Mouse (Mus musculus) ES-Bruce4 (cell line): Measurements from ENCODE around the gene Gm5269. TPM values are rescaled to one million over a fixed set of nuclear protein-coding genes. Genes with fewer than 3 reads are reported as not detected.

Experiments
- H3K27ac ChIP-seq: 2 replicates; pipeline ENCODE4 v1.5.1; 2012; ENCODE audit warnings: low read length, inconsistent platforms; ENCODE audit not compliant: insufficient read depth
- H3K27me3 ChIP-seq: 2 replicates; pipeline ENCODE4 v1.6.1; 2012; ENCODE audit warnings: mild to moderate bottlenecking, low read length, inconsistent platforms; ENCODE audit not compliant: control insufficient read depth, poor library complexity, insufficient read depth, severe bottlenecking
- H3K36me3 ChIP-seq: 2 replicates; pipeline ENCODE4 v1.6.1; 2012; ENCODE audit warnings: inconsistent platforms, mild to moderate bottlenecking, low read length, moderate library complexity; ENCODE audit not compliant: control insufficient read depth, poor library complexity, insufficient read depth, severe bottlenecking
- H3K4me1 ChIP-seq: one replicate; pipeline ENCODE4 v1.8.1; 2011; ENCODE audit warnings: low read length; ENCODE audit not compliant: control insufficient read depth, insufficient read depth
- H3K4me3 ChIP-seq: 2 replicates; pipeline ENCODE4 v1.5.1; 2011; ENCODE audit warnings: low read depth, mild to moderate bottlenecking, low read length
- H3K9ac ChIP-seq: 2 replicates; pipeline ENCODE4 v1.6.1; 2012; ENCODE audit warnings: low read depth, mild to moderate bottlenecking, inconsistent platforms; ENCODE audit not compliant: poor library complexity, severe bottlenecking
- H3K9me3 ChIP-seq: replicated peaks from 2 replicates; pipeline ENCODE4 v1.6.1; 2012; ENCODE audit warnings: mild to moderate bottlenecking, low read length, inconsistent platforms; ENCODE audit not compliant: control insufficient read depth, poor library complexity, insufficient read depth, severe bottlenecking
- EP300 ChIP-seq: IDR thresholded peaks from 2 replicates; pipeline ENCODE4 v1.6.1; 2011; ENCODE audit warnings: low read depth, low read length; ENCODE audit not compliant: insufficient read depth
- POLR2A ChIP-seq: IDR thresholded peaks from one replicate; pipeline ENCODE4 v1.8.1; 2011; ENCODE audit warnings: low read length; ENCODE audit not compliant: insufficient read depth
- polyA plus RNA-seq: library from polyadenylated mRNA; stranded (reverse); fragments of >200 nt; gene quantifications from 2 replicates; pipeline ENCODE4 v1.2.4, GENCODE M21; 2011; ENCODE audit warnings: low read depth; ENCODE audit not compliant: missing spikeins, insufficient read depth, insufficient read length

Gene Gm5269
- polyA plus RNA-seq, 1 experiment: 146 TPM

DNA sequence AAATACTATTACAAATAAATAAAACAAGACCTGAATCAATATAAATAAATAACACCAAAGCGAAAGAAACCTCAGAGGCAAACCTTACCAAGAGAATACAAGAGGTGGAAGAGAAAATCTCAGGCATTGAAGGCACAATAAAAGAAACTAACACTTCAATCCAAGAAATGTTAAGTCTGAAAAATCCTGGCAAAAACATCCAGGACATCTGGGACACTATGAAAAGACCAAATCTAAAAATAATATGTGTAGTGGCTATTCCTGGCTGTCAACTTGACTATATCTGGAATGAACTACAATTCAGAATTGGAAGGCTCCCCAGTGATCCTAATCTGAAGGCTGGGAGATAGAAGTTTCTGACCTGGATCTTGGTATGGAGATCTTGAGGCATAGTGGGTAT lies 44.6 kb downstream of the Gm5269 start:
- Histone ChIP-seq H3K9me3 (no peaks in the 10 kb centered on the region; the same call in 1 of the 2 replicates), H3K4me1 (no peaks in the 10 kb centered on the region), H3K36me3 (no peaks in the 10 kb centered on the region), H3K27ac (no peak overlapping the region), H3K27me3 (no peaks in the 10 kb centered on the region), H3K9ac (no peak overlapping the region), H3K4me3 (no peak overlapping the region)
- TF ChIP-seq EP300 (no peak), POLR2A (no peak)

Other genes with a start within 250 kb of the Gm5269 start
- gene Wdr75, start 95.1 kb downstream of the Gm5269 start, polyA plus RNA-seq: 169 and 181 TPM in 2 replicates
- gene Slc40a1, start 36.2 kb upstream of the Gm5269 start, polyA plus RNA-seq: 50.4 and 52.6 TPM in 2 replicates
- 0.40 and 0.79 TPM in 2 replicates for gene Dnah7b, start 176.0 kb upstream of the Gm5269 start, polyA plus RNA-seq